Mouse (Mus musculus) frontal cortex, postnatal 25 days (tissue): ENCODE data around the gene Gm10974.

Experiments used
- DNase-seq, 2 experiments: peaks; one replicate each; pipeline ENCODE4 v3.0.0; 2022; ENCODE audit warnings: low spot score in 2 of 2

The Gm10974 gene

GRCm38 (mm10) chr7:66405951-66406721 lies 40.4 kb downstream of the Gm10974 start:
- DNase-seq = no peak

GRCm38 (mm10) chr7:66406971-66407370 lies 41.3 kb downstream of the Gm10974 start:
- no peak for DNase-seq

GRCm38 (mm10) chr7:66409433-66409832 lies 43.7 kb downstream of the Gm10974 start:
- DNase-seq = no peak

GRCm38 (mm10) chr7:66413093-66413492 lies 47.4 kb downstream of the Gm10974 start:
- no peak for DNase-seq

GRCm38 (mm10) chr7:66416829-66417228 lies 51.1 kb downstream of the Gm10974 start:
- no peak for DNase-seq

- DNase-seq = no peak
Measured at GRCm38 (mm10) chr7:66418981-66419380, 53.3 kb downstream of the Gm10974 start.

- DNase-seq = no peak
Measured at GRCm38 (mm10) chr7:66421903-66422302, 56.2 kb downstream of the Gm10974 start.

GRCm38 (mm10) chr7:66427053-66427436 lies 61.3 kb downstream of the Gm10974 start:
- no peak for DNase-seq

GRCm38 (mm10) chr7:66427437-66428161 lies 61.9 kb downstream of the Gm10974 start, which contains the start of gene Aldh1a3:
Gene Aldh1a3 (minus strand): TSS chr7:66427517.
- no peak for DNase-seq

- peak; percentile 53 to 60 for DNase-seq
Measured at GRCm38 (mm10) chr7:66434453-66434935, 68.8 kb downstream of the Gm10974 start.
